Mouse (Mus musculus) large intestine, adult 2 months (tissue): Measurements from ENCODE around the gene Nfkbil1. TPM values are rescaled to one million over a fixed set of nuclear protein-coding genes. Genes with fewer than 3 reads are reported as not detected.

Experiments used
- DNase-seq: peaks from one replicate; pipeline ENCODE4 v3.0.0-alpha.2; 2012; ENCODE audit warnings: low read depth, low spot score
- WGBS: fragments of 180-500 bp; shearing (Covaris S2); methylation state at CpG from one replicate; pipeline ENCODE4 v1.1.7; 2018; 5-methylcytosine and 5-hydroxymethylcytosine counted together
- polyA plus RNA-seq: library from polyadenylated mRNA; depleted of rRNA; stranded (reverse); fragments of >200 nt; gene quantifications from 2 replicates; pipeline ENCODE4 v1.2.3, GENCODE M21; 2012

The Nfkbil1 gene
- polyA plus RNA-seq, 1 experiment = 11.8 TPM

GRCm38 (mm10) chr17:35210593-35210992 is 25.0 kb downstream of the Nfkbil1 start:
- DNase-seq = no peak
- WGBS = 25% methylated on average over 3 of the region's 3 CpGs

DNA sequence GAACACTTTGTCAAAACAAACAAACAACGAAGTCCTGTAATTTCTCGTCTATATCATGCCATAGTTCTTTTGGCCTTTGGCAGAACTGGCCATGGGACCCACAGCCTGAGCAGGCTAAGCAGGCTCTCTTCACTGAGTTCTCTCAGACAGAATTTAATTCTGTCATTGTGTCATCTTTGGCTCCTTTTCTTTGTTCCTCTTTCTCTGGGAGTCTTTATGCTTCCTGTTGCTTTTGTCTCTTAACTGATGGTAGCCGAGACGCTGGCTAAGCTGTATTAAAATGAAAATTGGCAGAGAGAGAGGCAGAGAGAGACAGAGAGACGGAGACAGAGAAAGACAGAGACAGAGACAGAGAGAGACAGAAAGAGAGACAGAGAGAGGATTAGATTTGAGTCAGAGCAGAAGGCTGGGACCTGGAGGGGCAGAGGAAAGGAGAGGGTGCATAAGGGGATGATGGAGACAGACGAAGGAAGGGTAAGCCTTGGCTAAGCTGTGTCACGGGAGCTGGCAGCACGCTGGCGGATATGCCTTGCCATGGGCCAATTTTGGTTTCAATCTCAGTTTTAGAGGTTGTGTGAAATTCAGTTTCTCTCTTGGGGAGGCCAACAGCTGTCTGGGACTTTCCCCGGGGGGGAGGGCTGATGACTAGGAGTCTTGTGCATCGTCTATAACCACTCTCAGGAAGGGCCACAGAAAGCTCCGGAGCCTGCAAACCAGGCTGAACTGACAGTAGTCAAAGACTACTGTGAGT is 25.6 kb downstream of the Nfkbil1 start:
- no peak for DNase-seq
- 38% methylated on average over 12 of the region's 12 CpGs for WGBS

DNA sequence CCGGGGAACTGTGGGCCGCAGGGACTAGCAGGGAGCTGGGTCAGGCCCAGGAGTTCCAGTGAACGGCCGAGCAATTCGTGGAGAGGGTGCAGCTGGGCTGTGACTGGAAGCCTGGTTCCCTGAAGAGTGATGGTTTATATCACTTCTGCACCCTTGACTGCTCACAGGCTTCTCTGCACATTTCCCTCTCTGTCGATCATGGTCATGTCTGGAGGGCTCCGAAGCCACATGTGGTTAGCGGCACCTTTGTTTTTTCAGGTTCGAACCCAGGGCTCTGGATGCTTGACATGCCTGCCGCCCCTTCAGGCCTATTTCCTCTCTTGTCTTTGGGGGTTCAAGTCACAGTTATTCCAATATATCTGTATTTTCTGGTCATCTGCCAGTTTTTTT is 30.2 kb downstream of the Nfkbil1 start:
- no peak for DNase-seq
- 74% methylated on average over 10 of the region's 10 CpGs for WGBS

GRCm38 (mm10) chr17:35204494-35205379 is 30.9 kb downstream of the Nfkbil1 start, which contains the start of gene Lta:
Lta (minus strand) TSS chr17:35205351.
- DNase-seq = no peak
- 66% methylated on average over 20 of the region's 20 CpGs for WGBS

- 82% methylated on average over 4 of the region's 4 CpGs for WGBS
- no peak for DNase-seq
These were observed 33.1 kb downstream of the Nfkbil1 start for GRCm38 (mm10) chr17:35202442-35202841.

- 11% methylated on average over 13 of the region's 13 CpGs for WGBS
- no peak for DNase-seq
These were observed 33.8 kb downstream of the Nfkbil1 start, which contains the start of gene Tnf for GRCm38 (mm10) chr17:35201787-35202186. Tnf (minus strand) TSS chr17:35202007.

DNA sequence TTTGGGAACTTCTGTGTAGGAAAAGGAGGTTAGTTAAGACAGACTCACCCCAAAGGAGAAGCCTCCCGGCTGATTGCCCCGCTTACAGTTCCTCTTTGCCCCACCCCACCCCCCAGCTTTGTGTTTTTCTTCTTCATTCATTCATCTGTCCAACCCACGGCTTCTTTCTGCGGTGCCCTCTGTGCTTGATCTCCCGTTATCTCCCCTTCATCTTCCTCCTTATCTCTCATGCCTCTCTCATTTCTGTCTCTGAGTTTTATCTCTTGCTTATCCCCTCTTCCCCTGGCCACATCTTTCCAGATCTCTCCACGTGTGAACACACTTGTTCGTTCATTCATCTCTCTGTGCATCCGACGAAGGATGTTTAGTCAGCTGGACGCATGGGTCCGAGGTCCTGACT is 34.5 kb downstream of the Nfkbil1 start:
- WGBS = 54% methylated on average over 11 of the region's 11 CpGs
- no peak for DNase-seq

DNA sequence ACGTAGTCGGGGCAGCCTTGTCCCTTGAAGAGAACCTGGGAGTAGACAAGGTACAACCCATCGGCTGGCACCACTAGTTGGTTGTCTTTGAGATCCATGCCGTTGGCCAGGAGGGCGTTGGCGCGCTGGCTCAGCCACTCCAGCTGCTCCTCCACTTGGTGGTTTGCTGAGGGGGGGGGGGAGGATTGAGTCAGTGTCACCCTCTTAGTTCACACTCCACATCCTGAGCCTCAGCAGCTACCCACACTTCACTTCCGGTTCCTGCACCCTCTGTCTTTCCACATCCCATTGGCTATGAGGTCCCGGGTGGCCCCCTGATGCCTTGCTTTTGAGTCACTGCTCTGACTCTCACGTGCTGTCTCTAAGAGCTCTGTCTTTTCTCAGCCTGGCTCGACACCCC is 35.2 kb downstream of the Nfkbil1 start:
- WGBS = 69% methylated on average over 11 of the region's 11 CpGs
- no peak for DNase-seq

- DNase-seq = no peak
- WGBS = 29% methylated on average over 8 of the region's 8 CpGs
These were observed 36.6 kb downstream of the Nfkbil1 start for GRCm38 (mm10) chr17:35198946-35199345.

- DNase-seq = no peak
- 75% methylated on average over 7 of the region's 7 CpGs for WGBS
These were observed 37.6 kb downstream of the Nfkbil1 start for GRCm38 (mm10) chr17:35198029-35198428.

GRCm38 (mm10) chr17:35197126-35197525 is 38.5 kb downstream of the Nfkbil1 start:
- 64% methylated on average over 6 of the region's 6 CpGs for WGBS
- no peak for DNase-seq

DNA sequence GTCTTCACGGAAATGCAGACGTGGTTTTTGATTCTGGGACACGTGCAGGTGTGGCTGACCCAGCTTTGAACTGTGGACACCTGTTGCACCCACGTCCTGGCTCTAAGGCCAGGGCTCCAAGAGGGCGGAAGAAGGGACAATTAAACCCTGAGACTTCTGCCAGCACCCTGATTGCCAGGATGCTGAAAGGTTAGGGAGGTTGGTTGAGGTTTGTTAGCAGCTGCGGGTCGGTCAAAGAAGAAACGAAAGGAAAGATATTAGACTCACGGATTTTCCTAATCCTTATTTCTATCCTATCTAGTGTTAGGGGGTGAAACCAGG is 39.3 kb downstream of the Nfkbil1 start:
- 10% methylated on average over 9 of the region's 9 CpGs for WGBS
- peak; percentile 55 for DNase-seq

DNA sequence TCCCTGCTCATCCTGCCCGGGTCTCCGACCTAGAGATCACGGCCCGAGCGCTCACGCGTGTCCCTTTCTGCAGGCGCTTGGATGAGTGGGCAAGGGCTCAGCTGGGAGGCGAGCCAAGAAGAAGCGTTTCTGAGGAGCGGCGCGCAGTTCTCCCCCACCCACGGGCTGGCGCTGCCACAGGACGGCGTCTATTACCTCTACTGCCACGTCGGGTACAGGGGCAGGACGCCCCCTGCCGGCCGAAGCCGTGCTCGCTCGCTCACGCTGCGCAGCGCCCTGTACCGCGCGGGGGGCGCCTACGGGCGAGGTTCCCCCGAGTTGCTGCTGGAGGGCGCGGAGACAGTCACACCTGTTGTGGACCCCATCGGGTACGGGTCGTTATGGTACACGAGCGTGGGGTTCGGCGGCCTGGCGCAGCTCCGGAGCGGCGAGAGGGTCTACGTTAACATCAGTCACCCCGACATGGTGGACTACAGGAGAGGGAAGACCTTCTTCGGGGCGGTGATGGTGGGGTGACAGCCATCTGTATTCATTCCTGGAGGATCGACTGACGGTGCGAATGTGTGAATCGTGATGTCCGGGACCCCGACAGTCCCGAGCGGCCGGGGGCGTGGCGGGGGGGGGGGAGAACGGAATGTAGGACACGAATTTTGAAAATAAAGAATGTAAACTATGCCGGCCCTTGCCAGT is 39.8 kb downstream of the Nfkbil1 start:
- WGBS = 1% methylated on average over 66 of the region's 66 CpGs
- no peak for DNase-seq

DNA sequence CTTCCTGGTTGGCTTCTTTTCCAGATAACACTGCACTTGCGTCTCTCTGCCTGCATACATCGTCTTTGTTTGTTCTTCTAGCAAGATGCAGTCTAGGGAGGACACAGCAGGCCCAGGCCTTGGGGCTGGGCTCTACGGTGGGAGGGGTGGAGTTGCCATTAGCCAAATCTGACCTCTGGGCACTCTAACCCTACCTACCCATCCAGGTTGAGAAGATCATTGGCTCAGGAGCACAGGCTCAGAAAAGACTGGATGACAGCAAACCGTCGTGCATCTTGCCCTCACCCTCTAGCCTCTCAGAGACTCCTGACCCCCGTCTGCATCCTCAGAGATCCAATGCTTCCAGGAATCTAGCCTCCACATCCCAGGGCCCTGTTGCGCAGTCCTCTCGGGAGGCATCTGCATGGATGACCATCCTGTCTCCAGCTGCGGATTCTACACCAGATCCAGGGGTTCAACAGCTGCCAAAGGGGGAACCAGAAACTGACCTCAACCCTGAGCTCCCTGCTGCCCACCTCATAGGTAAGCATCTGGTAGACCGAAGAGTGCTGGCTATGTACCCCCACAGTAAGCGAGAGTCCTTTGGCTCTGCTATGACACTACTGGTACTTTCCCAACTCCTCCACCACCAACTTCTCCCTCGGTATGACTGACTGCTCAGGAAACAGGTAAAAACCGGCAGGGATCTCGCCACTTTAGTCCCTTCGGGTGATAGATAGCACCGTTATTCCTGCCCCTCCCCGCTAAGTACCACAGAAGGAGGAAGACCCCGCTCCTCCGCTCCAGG is 40.6 kb downstream of the Nfkbil1 start:
- DNase-seq = no peak
- WGBS = 38% methylated on average over 19 of the region's 19 CpGs

DNA sequence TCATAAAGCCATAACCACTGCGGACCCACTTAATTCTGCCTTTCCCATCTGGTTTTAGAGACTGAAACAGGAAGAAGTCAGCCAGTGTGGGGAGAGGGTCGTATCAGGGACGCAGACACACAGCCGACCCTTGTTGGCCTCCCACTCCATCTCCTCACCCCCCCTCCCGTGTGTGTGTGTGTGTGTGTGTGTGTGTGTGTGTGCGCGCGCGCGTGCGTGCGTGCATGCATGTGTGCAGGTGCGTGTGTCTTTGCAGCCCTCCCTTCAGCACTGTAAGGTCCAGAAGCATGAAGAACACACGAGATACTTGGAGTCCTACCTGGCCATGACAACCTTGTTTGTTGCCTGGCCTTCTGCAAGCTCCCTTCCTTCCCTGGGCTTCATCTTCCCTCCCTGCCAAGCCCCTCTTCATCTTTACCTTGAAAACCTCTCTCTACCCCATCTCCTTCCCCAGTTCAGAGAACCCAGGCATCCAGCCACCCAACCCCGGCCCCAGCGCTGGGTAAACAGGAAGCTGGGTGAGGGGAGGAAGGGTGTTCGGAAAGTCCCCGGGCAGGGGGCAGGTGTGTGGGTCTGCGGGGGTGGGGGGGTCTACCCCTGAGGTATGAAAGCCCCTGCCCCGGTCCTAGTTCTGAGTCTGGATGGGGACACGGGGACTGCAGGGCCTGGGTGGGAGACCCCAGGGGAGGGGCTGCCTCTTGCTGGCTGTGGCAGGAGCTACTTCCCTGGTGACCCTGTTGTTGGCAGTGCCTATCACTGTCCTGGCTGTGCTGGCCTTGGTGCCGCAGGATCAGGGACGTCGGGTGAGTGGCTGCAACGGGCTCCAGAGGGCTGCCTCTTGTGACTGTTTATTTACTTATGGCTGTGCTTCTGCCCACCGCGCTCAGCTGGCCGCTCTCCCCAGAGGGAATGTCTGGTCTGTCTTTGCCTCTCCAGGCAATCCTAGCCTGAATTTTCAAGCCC is 41.4 kb downstream of the Nfkbil1 start, which contains the start of gene Ltb:
Gene Ltb (plus strand): TSS at position 559 of the 963 bp plus-strand sequence.
- no peak for DNase-seq
- WGBS = 58% methylated on average over 28 of the region's 28 CpGs

- no peak for DNase-seq
- 85% methylated on average over 5 of the region's 5 CpGs for WGBS
These were observed 42.7 kb downstream of the Nfkbil1 start for GRCm38 (mm10) chr17:35192924-35193323.

DNA sequence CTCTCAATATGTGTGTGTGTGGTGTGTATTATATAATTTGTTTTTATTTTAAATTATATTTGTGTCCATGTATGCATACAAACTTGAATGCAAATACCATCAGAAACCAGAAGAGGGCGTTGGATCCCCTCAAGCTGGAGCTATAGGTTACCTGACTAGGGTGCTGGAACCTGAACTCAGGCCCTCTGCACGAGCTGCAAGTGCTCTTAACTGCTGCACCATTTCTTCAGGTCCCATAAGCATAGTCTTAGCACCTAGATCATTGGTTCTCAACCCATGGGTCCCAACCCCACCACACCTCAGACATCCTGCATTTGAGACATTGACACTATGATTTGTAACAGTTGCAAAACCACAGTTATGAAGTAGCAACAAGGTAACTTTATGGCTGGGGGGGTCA is 43.9 kb downstream of the Nfkbil1 start:
- 62% methylated on average over 2 of the region's 2 CpGs for WGBS
- DNase-seq = no peak

DNA sequence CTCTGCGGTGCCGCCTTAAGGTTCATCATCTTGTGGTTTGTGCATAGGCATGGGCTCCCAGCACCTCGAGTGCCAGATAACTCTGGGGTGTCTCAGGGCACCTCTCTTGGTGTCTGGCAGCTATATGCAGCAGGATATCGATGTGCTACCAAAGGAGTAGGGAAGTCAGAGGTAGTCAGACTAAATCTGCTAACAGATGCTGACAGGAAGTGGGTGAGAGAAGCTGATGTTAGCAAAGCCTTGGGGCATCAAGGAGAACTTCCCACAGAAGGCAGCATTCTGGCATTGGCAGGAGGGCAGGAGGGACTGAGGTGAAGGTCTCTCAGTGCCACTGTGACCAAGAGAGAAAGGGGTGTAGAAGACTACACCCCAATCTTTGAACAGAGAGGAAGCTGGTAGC is 45.5 kb downstream of the Nfkbil1 start:
- DNase-seq = no peak
- WGBS = 74% methylated on average over 4 of the region's 4 CpGs
